ENCODE assay signal across 22 mouse cellular contexts in the genomic region with DNA sequence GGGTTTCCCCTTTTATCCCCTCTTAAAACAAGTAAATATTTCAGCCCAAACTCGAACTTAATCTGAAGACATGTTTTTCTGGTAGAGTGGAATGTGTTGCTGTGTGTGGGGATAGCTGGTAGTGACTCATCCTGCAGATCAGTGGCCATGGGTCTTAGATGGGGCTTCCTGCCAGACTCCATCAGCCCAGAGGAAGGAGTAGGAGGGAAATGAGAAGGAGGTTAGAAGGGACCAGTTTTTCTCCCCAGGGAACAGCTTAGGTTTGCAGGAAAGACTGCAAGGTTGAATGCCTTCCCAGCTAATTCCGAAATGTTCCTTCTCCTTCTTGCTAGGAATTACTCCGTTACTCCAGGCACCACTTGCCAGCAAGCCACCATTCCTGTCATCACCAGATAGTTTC.
DNase-seq lines count a peak whose midpoint lies in the region; ATAC-seq lines count a peak whose summit lies in the region.
"Had no signal": no experiment of that assay in that cellular context is flagged by ENCODE, and none has a peak within 500 bp of the region (broad histone marks: within the 10 kb centered on the region; RNA-seq: fewer than 3 reads in every experiment).

No protein-coding gene starts in this region.

- no peak for ATAC-seq in midbrain, embryonic 11.5 days (ENCODE audit: low FRiP score)
- ATAC-seq in midbrain, embryonic 13.5 days = no peak
- ATAC-seq: activated CD4-positive, CD25-positive, alpha-beta regulatory T cell, adult 4 months; forebrain, postnatal 0 days had no signal

- WGBS in midbrain, embryonic 11.5 days = 76% methylated on average over 3 of the region's 3 CpGs
- WGBS in midbrain, embryonic 13.5 days = 77% methylated on average over 3 of the region's 3 CpGs

- intact Hi-C loops in gastrocnemius, postnatal 14 days (cut with DNase I; ENCODE audit: low total_unique reads) = no loop called here
- intact Hi-C loops in gastrocnemius, postnatal 36 days (cut with DNase I) = no loop called here

- no peak overlapping the region for H3K9ac ChIP-seq in midbrain, embryonic 11.5 days (ENCODE audit: low read length)
- H3K9ac ChIP-seq in midbrain, embryonic 13.5 days (replicated peaks) = no peak overlapping the region
- H3K9ac ChIP-seq: embryonic facial prominence, embryonic 12.5 days; forebrain, postnatal 0 days; hindbrain, embryonic 14.5 days; limb, embryonic 12.5 days; liver, embryonic 13.5 days; lung, embryonic 14.5 days; neural tube, embryonic 13.5 days; stomach, embryonic 15.5 days had no signal

- peak; percentile 23 for DNase-seq in gastrocnemius, postnatal 14 days
- DNase-seq in gastrocnemius, postnatal 36 days = no peak
- DNase-seq in midbrain, embryonic 11.5 days (ENCODE audit: low spot score, missing footprints) = peak; percentile 67
- DNase-seq in brain, adult 2 months (ENCODE audit: low read depth, low spot score) = peak; percentile 73
- peak; percentile 54 for DNase-seq in telencephalon, adult 2 months (ENCODE audit: low read depth, low spot score)
- DNase-seq in layer of hippocampus, postnatal 25 days (ENCODE audit: extremely low spot score in 1 of 2, low spot score in 1 of 2) = no peak
- DNase-seq: cerebellum, adult 2 months; forebrain, postnatal 0 days; heart, postnatal 14 days; kidney, postnatal 36 days; liver, embryonic 13.5 days; lung, embryonic 14.5 days; midbrain, embryonic 14.5 days; right cerebral cortex, postnatal 14 days had no signal

- no peaks in the 10 kb centered on the region for H3K4me1 ChIP-seq in midbrain, embryonic 11.5 days (ENCODE audit: control insufficient read depth, insufficient read depth, low read length)
- no peaks in the 10 kb centered on the region for H3K4me1 ChIP-seq in midbrain, embryonic 13.5 days (replicated peaks)
- H3K4me1 ChIP-seq: embryonic facial prominence, embryonic 12.5 days; liver, embryonic 13.5 days; stomach, embryonic 15.5 days had no signal

- H3K27ac ChIP-seq in midbrain, embryonic 11.5 days (ENCODE audit: low read depth, low read length) = no peak overlapping the region
- no peak overlapping the region for H3K27ac ChIP-seq in midbrain, embryonic 13.5 days
- H3K27ac ChIP-seq: embryonic facial prominence, embryonic 12.5 days; hindbrain, embryonic 14.5 days; limb, embryonic 12.5 days; liver, embryonic 13.5 days; neural tube, embryonic 13.5 days; stomach, embryonic 15.5 days had no signal

- no peaks in the 10 kb centered on the region for H3K36me3 ChIP-seq in midbrain, embryonic 11.5 days (ENCODE audit: control insufficient read depth, insufficient read depth, low read length)
- no peaks in the 10 kb centered on the region for H3K36me3 ChIP-seq in midbrain, embryonic 13.5 days
- H3K36me3 ChIP-seq: embryonic facial prominence, embryonic 12.5 days; limb, embryonic 12.5 days; liver, embryonic 13.5 days; neural tube, embryonic 13.5 days; stomach, embryonic 15.5 days had no signal

- no peaks in the 10 kb centered on the region for H3K27me3 ChIP-seq in midbrain, embryonic 11.5 days (ENCODE audit: control insufficient read depth, insufficient read depth, low read length)
- H3K27me3 ChIP-seq in midbrain, embryonic 13.5 days = no peaks in the 10 kb centered on the region; the same call in 1 of the 2 replicates
- H3K27me3 ChIP-seq: embryonic facial prominence, embryonic 12.5 days; limb, embryonic 12.5 days; liver, embryonic 13.5 days; neural tube, embryonic 13.5 days; stomach, embryonic 15.5 days had no signal

- H3K4me3 ChIP-seq in midbrain, embryonic 11.5 days (ENCODE audit: low read depth, low read length) = no peak overlapping the region
- no peak overlapping the region for H3K4me3 ChIP-seq in midbrain, embryonic 13.5 days (replicated peaks)
- H3K4me3 ChIP-seq: embryonic facial prominence, embryonic 12.5 days; limb, embryonic 12.5 days; liver, embryonic 13.5 days; neural tube, embryonic 13.5 days; stomach, embryonic 15.5 days had no signal

- H3K4me2 ChIP-seq in midbrain, embryonic 11.5 days = no peak overlapping the region
- no peak overlapping the region for H3K4me2 ChIP-seq in midbrain, embryonic 13.5 days (replicated peaks)
- H3K4me2 ChIP-seq: embryonic facial prominence, embryonic 12.5 days; heart, embryonic 11.5 days; hindbrain, embryonic 14.5 days; limb, embryonic 12.5 days; liver, embryonic 13.5 days; lung, embryonic 14.5 days; neural tube, embryonic 13.5 days; stomach, embryonic 15.5 days had no signal

- H3K9me3 ChIP-seq in midbrain, embryonic 11.5 days (ENCODE audit: control insufficient read depth, low read length) = no peaks in the 10 kb centered on the region
- H3K9me3 ChIP-seq in midbrain, embryonic 13.5 days = no peaks in the 10 kb centered on the region
- H3K9me3 ChIP-seq: embryonic facial prominence, embryonic 12.5 days; liver, embryonic 13.5 days; stomach, embryonic 15.5 days had no signal

Comparison
In these comparisons a context has a peak if more than half of its experiments do, and no peak if none do; other contexts are left out.
1. DNase-seq: peak in gastrocnemius, postnatal 14 days (single experiment), midbrain, embryonic 11.5 days (single experiment), brain, adult 2 months (single experiment) and telencephalon, adult 2 months (single experiment); none in gastrocnemius, postnatal 36 days (0 of 2) and layer of hippocampus, postnatal 25 days (0 of 2).